Mouse (Mus musculus) limb, embryonic 11.5 days (tissue): Measurements from ENCODE around the gene Btf3. TPM values are rescaled to one million over a fixed set of nuclear protein-coding genes. Genes with fewer than 3 reads are reported as not detected.

Experiments
- ATAC-seq: fragments of 200-750 bp; cut with Nextera tagmentation; 2 replicates; pipeline ENCODE4 v1.8.0; 2017; ENCODE audit warnings: low read depth; ENCODE audit not compliant: insufficient number of reproducible peaks, low FRiP score, low TSS enrichment
- DNase-seq: peaks from one replicate; pipeline ENCODE4 v3.0.0-alpha.2; 2015; ENCODE audit warnings: low spot score
- H3K27ac ChIP-seq: fragments of 300-500 bp; sonication (generic); replicated peaks from 2 replicates; pipeline ENCODE4 v1.5.1; 2014; ENCODE audit warnings: low read depth, mild to moderate bottlenecking, low read length
- H3K27me3 ChIP-seq: fragments of 300-500 bp; sonication (generic); 2 replicates; pipeline ENCODE4 v1.6.1; 2014; ENCODE audit warnings: mild to moderate bottlenecking, low read length, mixed read lengths; ENCODE audit not compliant: control insufficient read depth, insufficient read depth
- H3K36me3 ChIP-seq: fragments of 300-500 bp; sonication (generic); 2 replicates; pipeline ENCODE4 v1.6.1; 2014; ENCODE audit warnings: mild to moderate bottlenecking, low read length, moderate library complexity, mixed read lengths; ENCODE audit not compliant: control insufficient read depth, insufficient read depth
- H3K4me1 ChIP-seq: fragments of 300-500 bp; sonication (generic); 2 replicates; pipeline ENCODE4 v1.6.1; 2014; ENCODE audit warnings: low read length, mixed read lengths; ENCODE audit not compliant: control insufficient read depth, insufficient read depth
- H3K4me2 ChIP-seq: fragments of 300-500 bp; sonication (generic); 2 replicates; pipeline ENCODE4 v1.6.1; 2014; ENCODE audit warnings: low read depth, mild to moderate bottlenecking, moderate library complexity; ENCODE audit not compliant: severe bottlenecking
- H3K4me3 ChIP-seq: fragments of 300-500 bp; sonication (generic); 2 replicates; pipeline ENCODE4 v1.5.1; 2014; ENCODE audit warnings: low read depth, low read length
- H3K9ac ChIP-seq: fragments of 300-500 bp; sonication (generic); 2 replicates; pipeline ENCODE4 v1.6.1; 2014; ENCODE audit warnings: mild to moderate bottlenecking, low read length
- H3K9me3 ChIP-seq: fragments of 300-500 bp; sonication (generic); 2 replicates; pipeline ENCODE4 v1.6.1; 2016; ENCODE audit warnings: low read length; ENCODE audit not compliant: control insufficient read depth
- WGBS: fragments of 180-500 bp; shearing (Covaris S2); extraction: QIAGEN DNeasy Blood & Tissue Kit; methylation state at CpG from one replicate; pipeline ENCODE4 v1.1.7; 2014; 5-methylcytosine and 5-hydroxymethylcytosine counted together
- polyA plus RNA-seq: library from polyadenylated mRNA; unstranded; fragments of >200 nt; fragmentation: Nextera tagmentation; extraction: Ambion mirVana; gene quantifications from 2 replicates; pipeline ENCODE4 v1.2.1, GENCODE M21; 2014

Gene Btf3
- polyA plus RNA-seq, 1 experiment from 2014 or later: 826 TPM

DNA sequence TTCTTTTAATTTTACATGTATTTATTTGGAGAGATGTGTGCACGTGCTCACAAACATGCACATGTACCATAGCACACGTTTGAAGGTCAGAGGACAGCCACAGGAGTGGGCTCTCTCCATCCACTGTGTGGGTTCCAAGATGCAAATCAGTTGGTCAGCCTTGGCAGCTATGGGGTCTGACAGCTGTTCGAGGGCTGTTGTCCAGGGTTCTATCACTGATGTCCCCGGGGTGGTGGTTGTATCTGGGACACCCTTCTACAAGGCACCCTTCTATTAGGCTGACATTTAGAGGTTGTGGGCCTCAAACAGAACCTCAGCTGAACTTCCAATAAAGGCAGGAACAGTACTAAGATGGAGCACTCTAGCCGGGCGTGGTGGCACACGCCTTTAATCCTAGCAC is 40.6 kb downstream of the Btf3 start:
- Histone ChIP-seq H3K4me2 (no peak overlapping the region), H3K4me1 (no peaks in the 10 kb centered on the region), H3K27me3 (no peaks in the 10 kb centered on the region), H3K4me3 (no peak overlapping the region), H3K9ac (no peak overlapping the region), H3K27ac (no peak overlapping the region), H3K9me3 (no peaks in the 10 kb centered on the region), H3K36me3 (no peaks in the 10 kb centered on the region; the same call in 1 of the 2 replicates)
- no peak for ATAC-seq
- no peak for DNase-seq
- 89% methylated on average over 7 of the region's 7 CpGs for WGBS

- no peak overlapping the region for H3K4me2 ChIP-seq
- no peaks in the 10 kb centered on the region for H3K9me3 ChIP-seq
- ATAC-seq (no peak), DNase-seq (no peak)
- no peaks in the 10 kb centered on the region; the same call in 1 of the 2 replicates for H3K36me3 ChIP-seq
- no peaks in the 10 kb centered on the region for H3K4me1 ChIP-seq
- WGBS: 85% methylated on average over 4 of the region's 4 CpGs
- H3K9ac ChIP-seq: no peak overlapping the region
- H3K27me3 ChIP-seq: no peaks in the 10 kb centered on the region
- no peak overlapping the region for H3K4me3 ChIP-seq
- no peak overlapping the region for H3K27ac ChIP-seq
These were observed 41.2 kb downstream of the Btf3 start for GRCm38 (mm10) chr13:98275646-98276045.

GRCm38 (mm10) chr13:98274023-98274422 is 42.8 kb downstream of the Btf3 start:
- no peaks in the 10 kb centered on the region for H3K4me1 ChIP-seq
- H3K9me3 ChIP-seq: no peaks in the 10 kb centered on the region
- WGBS: 88% methylated on average over 9 of the region's 9 CpGs
- no peak for DNase-seq
- H3K27ac ChIP-seq: no peak overlapping the region
- no peaks in the 10 kb centered on the region for H3K27me3 ChIP-seq
- ATAC-seq: no peak
- H3K36me3 ChIP-seq: no peaks in the 10 kb centered on the region; the same call in 1 of the 2 replicates
- H3K4me2 ChIP-seq: no peak overlapping the region
- H3K9ac ChIP-seq: no peak overlapping the region
- no peak overlapping the region for H3K4me3 ChIP-seq

- Histone ChIP-seq H3K4me1 (peaks cover 9% of the 10 kb centered on the region; the same call in 1 of the 2 replicates), H3K9ac (0 out of 2 replicates have a peak overlapping the region, but pooled peaks have one; percentile 2), H3K4me3 (peak overlapping the region; percentile 86; the same call in 1 of the 2 replicates), H3K36me3 (no peaks in the 10 kb centered on the region), H3K4me2 (peak overlapping the region; percentile 86), H3K27me3 (no peaks in the 10 kb centered on the region), H3K9me3 (no peaks in the 10 kb centered on the region), H3K27ac (no peak overlapping the region)
- ATAC-seq: no peak
- DNase-seq: no peak
- WGBS: 45% methylated on average over 5 of the region's 5 CpGs
These were observed 52.7 kb downstream of the Btf3 start for GRCm38 (mm10) chr13:98264111-98264510.

- Histone ChIP-seq H3K4me1 (peaks cover 9% of the 10 kb centered on the region; the same call in 1 of the 2 replicates), H3K4me2 (peak overlapping the region; percentile 86), H3K4me3 (peak overlapping the region; percentile 86), H3K36me3 (no peaks in the 10 kb centered on the region), H3K9ac (peak overlapping the region; percentile 90), H3K27ac (peak overlapping the region; percentile 62; the same call in 1 of the 2 replicates), H3K27me3 (no peaks in the 10 kb centered on the region), H3K9me3 (no peaks in the 10 kb centered on the region)
- ATAC-seq: peak; percentile 45; the same call in 1 of the 2 replicates
- DNase-seq: no peak
- WGBS: under 1% methylated on average over 16 of the region's 16 CpGs
These were observed 53.3 kb downstream of the Btf3 start for GRCm38 (mm10) chr13:98263458-98263987.

- Histone ChIP-seq H3K27ac (peak within 1 kb of the TSS; percentile 62; the same call in 1 of the 2 replicates), H3K27me3 (no peaks in the 10 kb centered on the region), H3K9me3 (no peaks in the 10 kb centered on the region), H3K9ac (peak within 1 kb of the TSS; percentile 90), H3K36me3 (no peaks in the 10 kb centered on the region), H3K4me3 (peak within 1 kb of the TSS; percentile 86), H3K4me1 (peaks cover 9% of the 10 kb centered on the region; the same call in 1 of the 2 replicates), H3K4me2 (peak within 1 kb of the TSS; percentile 86)
- WGBS: under 1% methylated on average over 69 of the region's 71 CpGs
- DNase-seq (peak; percentile 100), ATAC-seq (peak; percentile 98)
These were observed 54.0 kb downstream of the Btf3 start, which contains the start of the genes Utp15 and Ankra2 for GRCm38 (mm10) chr13:98262636-98263457. Gene Utp15, minus strand, starts transcription at chr13:98263041. Gene Ankra2, plus strand, starts transcription at chr13:98263074.

Other genes starting within 250 kb of the Btf3 start
- gene Arhgef28, start 110.6 kb downstream of the Btf3 start, polyA plus RNA-seq: 16.3 and 17.0 TPM in 2 replicates
- 45.4 and 49.7 TPM in 2 replicates for gene Utp15, start 54.0 kb downstream of the Btf3 start, polyA plus RNA-seq
- gene Ankra2, start 53.9 kb downstream of the Btf3 start, polyA plus RNA-seq: 17.3 and 18.4 TPM in 2 replicates
- gene Gm21976, start 37.1 kb downstream of the Btf3 start, polyA plus RNA-seq: not detected in 2 replicates
- gene Foxd1, start 37.2 kb upstream of the Btf3 start, polyA plus RNA-seq: 0.05 and 0.07 TPM in 2 replicates
- gene Gm10320, start 175.0 kb upstream of the Btf3 start, polyA plus RNA-seq: 1.4 and 1.8 TPM in 2 replicates